Mouse (Mus musculus) gastrocnemius, adult 18-20 months (tissue): ENCODE data around the gene Rpain. TPM values are rescaled to one million over a fixed set of nuclear protein-coding genes. Genes with fewer than 3 reads are reported as not detected.

Source experiments
- DNase-seq: peaks from one replicate; pipeline ENCODE4 v3.0.0; 2021; ENCODE audit warnings: low spot score
- long read RNA-seq, 2 experiments: library from polyadenylated mRNA; stranded (forward); transcript quantifications; one replicate each; pipeline ENCODE4 v2.0.0; 2021
- total RNA-seq, 2 experiments: library from RNA; stranded (reverse); gene quantifications; 2 replicates each; pipeline ENCODE4 v1.2.3; 2021

The Rpain gene
- total RNA-seq, result 10 to 100 TPM; 13.6 TPM
- long read RNA-seq, experiment 1, transcript Rpain-201 (7 exons, 1,100 nt), result major isoform, 15 of 18 reads
- long read RNA-seq, experiment 1, partial matches to known transcripts, result 0 of 18 reads
- long read RNA-seq, experiment 1, other reads (novel, unspliced or antisense), result 0 of 18 reads
- long read RNA-seq, experiment 2, transcript Rpain-201 (7 exons, 1,100 nt), result major isoform, 8 of 12 reads
- long read RNA-seq, experiment 2, partial matches to known transcripts, result 0 of 12 reads
- long read RNA-seq, experiment 2, other reads (novel, unspliced or antisense), result 2 of 12 reads

GRCm38 (mm10) chr11:70969821-70970559 is at the start of gene Rpain, which contains the start of gene Nup88:
Gene Rpain, plus strand, starts transcription at chr11:70970213.
Gene Nup88, minus strand, starts transcription at chr11:70969973.
- DNase-seq, result peak; percentile 94

- DNase-seq, result no peak
Observed at GRCm38 (mm10) chr11:70931461-70931860, 38.6 kb upstream of the Rpain start.

GRCm38 (mm10) chr11:70935316-70935715 is 34.7 kb upstream of the Rpain start:
- no peak for DNase-seq

DNA sequence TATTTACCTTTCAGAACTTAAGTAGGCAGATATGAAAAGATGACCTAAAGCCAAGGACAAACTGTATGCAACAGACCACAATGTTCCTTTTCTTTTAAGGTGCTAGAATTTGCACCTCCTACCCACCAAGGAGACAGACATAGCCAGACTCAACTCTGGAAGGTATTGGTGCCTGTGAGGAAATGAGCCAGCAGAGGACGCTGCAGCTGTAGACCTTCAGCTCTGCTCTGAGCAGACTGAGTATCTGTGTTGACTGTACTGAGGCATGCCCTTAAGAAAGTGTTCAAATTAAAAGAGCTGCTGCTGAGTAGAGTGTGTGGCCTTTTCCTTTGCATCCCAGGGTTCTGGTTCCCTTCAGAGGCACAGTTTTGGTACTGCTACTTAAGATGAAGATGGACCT is 27.4 kb upstream of the Rpain start:
- no peak for DNase-seq

- no peak for DNase-seq
Observed at GRCm38 (mm10) chr11:70943651-70944050, 26.4 kb upstream of the Rpain start.

- DNase-seq, result no peak
Observed at GRCm38 (mm10) chr11:70944935-70945817, 24.8 kb upstream of the Rpain start.

GRCm38 (mm10) chr11:70954711-70955110 is 15.3 kb upstream of the Rpain start:
- no peak for DNase-seq

DNA sequence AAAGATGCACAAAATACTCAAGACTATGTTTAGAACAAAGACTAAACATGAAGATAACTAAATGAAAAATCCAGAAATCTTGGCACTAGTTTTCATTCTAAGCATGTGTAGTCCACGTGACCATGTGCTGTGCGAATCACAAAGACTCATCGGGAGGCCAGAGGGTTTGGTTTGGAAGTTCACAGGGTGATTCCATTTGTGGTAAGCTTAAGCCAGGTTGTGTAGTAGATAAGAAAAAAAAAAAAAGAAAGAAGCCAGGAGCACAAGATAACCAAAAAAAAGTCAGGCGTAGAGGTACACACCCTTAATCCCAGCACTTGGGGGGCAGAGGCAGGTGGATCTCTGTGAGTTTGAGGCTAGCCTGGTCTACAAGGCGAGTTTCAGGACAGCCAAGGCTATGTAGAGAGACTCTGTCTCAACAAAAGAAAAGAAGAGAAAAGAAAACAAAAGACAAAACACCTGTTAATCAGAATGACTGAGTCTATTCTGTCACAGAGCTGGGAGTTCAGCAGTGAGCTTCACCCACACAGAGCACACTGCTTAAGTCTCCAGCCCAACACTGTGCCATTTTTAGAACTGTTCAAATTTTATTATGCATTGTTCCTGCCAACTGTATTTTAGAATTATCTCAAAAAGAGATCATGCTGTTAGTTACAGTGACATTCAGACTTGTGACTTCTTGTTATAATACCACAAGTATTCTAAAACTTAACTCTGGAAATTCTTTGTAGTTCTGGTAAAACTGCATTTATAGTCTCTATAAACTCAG is 9.0 kb upstream of the Rpain start:
- no peak for DNase-seq

DNA sequence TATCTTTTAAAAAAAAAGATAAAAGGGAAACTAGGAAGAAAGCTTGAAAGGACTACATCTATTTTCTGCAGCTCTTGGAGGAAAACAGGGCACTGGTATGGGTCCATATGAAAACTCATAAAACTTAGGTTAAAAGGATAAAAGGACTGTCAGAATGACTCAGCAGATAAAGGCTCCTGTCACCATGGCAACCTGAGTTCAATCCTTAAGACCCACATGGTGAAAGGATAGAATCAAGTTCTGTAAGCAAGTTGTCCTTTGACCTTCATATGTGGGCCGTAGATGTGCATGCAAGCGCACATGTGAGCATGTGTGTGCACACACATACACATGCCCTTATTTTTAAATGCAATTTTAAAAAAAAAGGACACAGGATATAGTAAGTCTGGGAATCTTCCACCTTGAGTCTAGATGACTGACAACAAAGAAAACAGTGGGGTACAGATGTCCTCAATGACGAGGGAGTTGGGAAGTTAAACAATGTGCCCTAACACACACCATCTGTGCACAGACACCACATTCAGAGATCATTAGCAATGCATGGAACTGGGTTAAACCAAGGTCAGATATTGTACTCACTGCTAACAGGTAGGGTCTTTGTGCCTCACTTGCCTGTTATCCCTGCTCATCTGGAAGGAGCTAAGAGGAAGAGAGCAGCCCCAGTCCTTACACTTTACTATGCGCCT is 5.6 kb upstream of the Rpain start:
- DNase-seq, result no peak

DNA sequence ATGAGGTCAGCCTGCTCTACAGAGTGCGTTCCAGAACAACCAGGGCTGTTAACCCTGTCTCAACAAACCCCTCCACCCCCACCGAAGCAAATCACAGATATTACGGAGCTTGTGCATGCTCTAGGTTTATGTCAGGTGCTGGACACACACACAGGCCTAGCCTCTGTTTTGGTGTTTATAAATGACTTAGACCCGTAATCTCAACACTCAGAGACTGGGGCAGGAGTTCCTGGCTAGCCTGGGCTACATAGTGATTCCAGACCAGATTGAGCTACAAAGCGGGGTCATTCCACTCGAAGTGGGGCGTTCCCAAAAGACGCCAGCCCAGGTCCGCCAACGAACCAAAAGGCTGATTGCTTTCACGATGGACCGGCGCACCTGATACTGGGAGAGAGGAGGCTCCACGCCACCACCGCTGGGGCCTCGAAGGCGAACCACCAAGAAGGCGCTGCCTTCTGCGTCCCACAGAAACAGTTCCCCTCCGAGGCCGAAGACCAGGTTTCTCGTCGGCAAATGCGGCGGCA is 680 bp upstream of the Rpain start:
- no peak for DNase-seq

- no peak for DNase-seq
Observed at GRCm38 (mm10) chr11:70970560-70971540, 837 bp downstream of the Rpain start.

DNA sequence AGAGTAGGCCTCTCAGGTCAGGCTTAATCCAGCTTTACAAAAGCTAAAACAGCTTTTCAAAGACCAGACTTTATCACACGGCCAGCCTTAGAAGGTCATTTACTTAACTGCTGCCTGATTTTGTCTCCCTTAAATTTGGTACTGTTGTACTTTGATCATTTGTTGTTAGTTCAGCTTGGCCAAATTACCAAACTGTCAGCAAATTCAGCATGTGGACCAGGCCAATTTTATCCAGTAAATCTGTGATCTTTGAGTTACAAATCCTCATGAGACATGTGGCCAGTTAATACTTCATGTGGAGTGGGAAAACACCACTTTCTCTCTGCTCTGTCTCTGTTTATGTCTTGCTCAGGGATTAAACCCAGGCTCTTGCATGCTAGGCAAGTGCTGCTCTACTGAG is 2.6 kb downstream of the Rpain start:
- DNase-seq, result no peak

DNA sequence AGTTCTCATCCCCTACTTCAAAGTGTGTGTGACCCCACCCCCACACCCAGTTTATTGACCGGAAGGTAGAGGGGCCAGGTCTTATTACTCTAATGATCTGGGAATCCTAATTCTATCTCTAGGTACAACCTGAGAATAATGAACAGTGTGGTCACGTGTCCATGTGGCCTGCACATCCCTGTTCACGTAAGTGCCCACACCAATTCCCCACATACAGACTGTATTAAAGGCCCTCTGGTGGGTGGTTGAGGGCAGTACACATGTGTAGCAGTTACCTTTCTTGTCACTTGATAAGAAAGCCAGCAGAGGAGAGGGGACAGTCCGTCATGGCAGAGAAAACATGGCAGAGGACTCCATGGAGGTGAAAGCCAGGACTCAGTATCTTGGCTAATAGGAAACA is 3.9 kb downstream of the Rpain start:
- DNase-seq, result no peak

DNA sequence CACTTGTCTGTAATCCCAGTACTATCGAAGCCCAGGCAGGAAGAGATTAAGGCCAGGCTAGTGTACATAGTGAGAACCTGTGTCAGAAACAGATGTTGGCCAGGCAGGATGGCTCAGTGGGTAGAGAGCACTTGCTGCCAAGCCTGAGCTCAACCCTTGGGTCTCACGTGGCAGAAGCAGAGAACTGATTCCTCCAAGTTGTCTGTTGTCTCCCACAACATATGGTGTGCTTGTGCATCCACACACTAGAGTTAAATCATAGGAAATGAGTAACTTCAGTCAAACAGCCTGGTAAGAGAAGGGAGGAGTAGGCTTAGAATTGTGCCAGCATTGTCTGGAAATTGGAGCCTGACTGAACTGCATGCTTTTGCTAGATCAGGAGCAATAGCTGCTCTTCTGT is 5.2 kb downstream of the Rpain start:
- DNase-seq, result no peak

DNA sequence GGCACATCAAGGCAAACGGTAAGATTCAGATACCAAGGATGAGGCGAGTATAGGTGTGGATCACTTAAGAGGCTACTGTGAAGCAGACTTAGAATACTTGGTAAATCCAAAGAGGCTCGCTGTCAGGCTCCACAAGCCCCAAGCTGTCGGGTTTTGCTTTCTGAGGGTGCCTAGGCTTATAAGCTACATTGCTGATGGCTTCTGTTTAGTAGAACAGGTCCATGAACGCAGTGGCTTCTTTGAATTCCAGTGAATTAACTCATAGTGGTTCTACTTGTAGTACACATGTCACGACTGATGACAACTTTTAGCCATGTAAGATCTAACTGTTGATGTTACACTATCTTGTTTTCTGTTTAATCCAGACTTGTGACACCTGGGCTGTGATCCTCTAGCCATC is 7.3 kb downstream of the Rpain start:
- DNase-seq, result no peak

- no peak for DNase-seq
Observed at GRCm38 (mm10) chr11:70980232-70980631, 10.2 kb downstream of the Rpain start.

GRCm38 (mm10) chr11:70980751-70981510 is 10.9 kb downstream of the Rpain start:
- DNase-seq, result no peak

DNA sequence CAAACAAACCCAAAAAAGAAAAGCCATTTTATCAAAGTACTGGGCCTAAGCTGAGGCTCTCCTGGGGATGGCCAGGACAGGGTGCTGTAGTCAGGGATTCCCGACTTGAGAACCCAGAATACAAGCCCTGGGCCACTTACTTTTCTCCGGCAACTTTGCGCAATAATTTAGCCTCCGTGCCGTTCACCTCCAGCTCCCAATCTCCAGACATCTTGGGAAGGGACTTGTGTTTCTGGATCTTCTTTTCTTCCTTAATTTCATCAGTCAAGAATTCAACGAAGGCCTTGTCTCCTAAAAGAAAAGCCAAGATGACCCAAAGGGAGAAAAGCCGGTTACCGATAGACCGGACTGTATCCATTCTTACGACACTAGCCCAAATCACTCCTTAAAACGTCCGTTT is 12.0 kb downstream of the Rpain start:
- DNase-seq, result no peak
